Mouse (Mus musculus): ENCODE data around the gene Tmem213. TPM values are rescaled to one million over a fixed set of nuclear protein-coding genes. Genes with fewer than 3 reads are reported as not detected.

The Tmem213 gene
- total and polyA plus RNA-seq, 2 experiments from 2014 or later: not detected

GRCm38 (mm10) chr6:38124207-38124835 is 15.3 kb downstream of the Tmem213 start, which contains the start of gene Atp6v0a4:
Gene Atp6v0a4, minus strand, starts transcription at chr6:38124586.
- no peaks in the 10 kb centered on the region for H3K27me3 ChIP-seq (ENCODE audit: insufficient read depth, low read length)
- WGBS: 92% methylated on average over 7 of the region's 7 CpGs
- no peak within 1 kb of the TSS for H3K4me3 ChIP-seq (ENCODE audit: low read depth, low read length)
- no peak for TF ChIP-seq CTCF (IDR thresholded peaks at IDR 0.05; ENCODE audit: low read depth)
- DNase-seq (no peak), ATAC-seq (no peak)
- no peaks in the 10 kb centered on the region for H3K9me3 ChIP-seq (ENCODE audit: low read length)
- H3K27ac ChIP-seq (ENCODE audit: low read depth, low read length): no peak within 1 kb of the TSS
- no peak within 1 kb of the TSS for H3K4me2 ChIP-seq (ENCODE audit: low read depth)
- peaks cover 40% of the 10 kb centered on the region for H3K36me3 ChIP-seq (ENCODE audit: insufficient read depth)
- H3K4me1 ChIP-seq (ENCODE audit: insufficient read depth): no peaks in the 10 kb centered on the region
- H3K9ac ChIP-seq: no peak within 1 kb of the TSS

DNA sequence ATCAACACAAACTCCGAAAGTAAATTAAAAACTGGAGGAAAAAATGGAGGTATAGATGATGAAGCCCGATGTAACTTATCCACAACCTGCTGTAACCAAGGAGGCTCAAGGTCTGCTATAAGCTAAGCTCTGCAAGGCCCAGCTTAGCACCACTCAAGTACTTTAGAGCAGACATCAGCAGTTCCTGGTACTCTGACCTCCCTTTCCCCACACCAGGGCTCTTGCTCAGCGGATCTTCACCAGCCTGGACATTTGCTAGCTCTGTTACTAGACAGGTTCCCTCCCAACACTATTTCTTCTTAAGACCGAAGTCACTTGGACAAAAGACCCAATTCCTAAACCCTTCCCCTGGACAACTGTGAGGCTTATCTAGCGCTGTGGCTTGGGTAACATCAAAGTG is 15.8 kb downstream of the Tmem213 start:
- Histone ChIP-seq H3K36me3 (ENCODE audit: insufficient read depth) (peaks cover 41% of the 10 kb centered on the region), H3K4me3 (ENCODE audit: low read depth, low read length) (no peak overlapping the region), H3K4me2 (ENCODE audit: low read depth) (no peak overlapping the region), H3K9me3 (ENCODE audit: low read length) (no peaks in the 10 kb centered on the region), H3K27me3 (ENCODE audit: insufficient read depth, low read length) (no peaks in the 10 kb centered on the region), H3K4me1 (ENCODE audit: insufficient read depth) (no peaks in the 10 kb centered on the region), H3K9ac (no peak overlapping the region), H3K27ac (ENCODE audit: low read depth, low read length) (no peak overlapping the region)
- TF ChIP-seq CTCF (IDR thresholded peaks at IDR 0.05; ENCODE audit: low read depth): no peak
- 94% methylated on average over 5 of the region's 5 CpGs for WGBS
- ATAC-seq (no peak), DNase-seq (no peak)

DNA sequence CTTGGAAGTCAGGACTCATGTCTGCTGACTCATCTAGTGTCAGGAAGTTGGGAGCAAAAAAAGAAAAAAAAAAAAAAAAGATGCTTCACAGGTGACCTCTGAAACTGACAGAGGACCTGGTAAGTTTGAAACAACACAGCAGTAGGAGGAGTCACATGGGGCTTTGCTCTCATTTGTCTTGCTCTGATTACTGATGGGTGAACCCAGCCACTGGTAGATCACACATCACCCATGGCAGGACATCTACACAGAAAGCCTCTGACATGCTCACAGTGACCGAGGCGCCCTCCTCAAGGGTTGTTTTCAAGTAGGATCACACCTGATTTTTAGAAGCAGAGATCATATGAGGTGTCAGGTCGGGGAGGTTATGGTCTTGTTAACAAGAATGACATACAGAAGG is 16.4 kb downstream of the Tmem213 start:
- no peak overlapping the region for H3K27ac ChIP-seq (ENCODE audit: low read depth, low read length)
- ATAC-seq (no peak), DNase-seq (no peak)
- no peak overlapping the region for H3K4me3 ChIP-seq (ENCODE audit: low read depth, low read length)
- no peak overlapping the region for H3K9ac ChIP-seq
- no peak for TF ChIP-seq CTCF (IDR thresholded peaks at IDR 0.05; ENCODE audit: low read depth)
- 93% methylated on average over 3 of the region's 3 CpGs for WGBS
- no peak overlapping the region for H3K4me2 ChIP-seq (ENCODE audit: low read depth)
- H3K27me3 ChIP-seq (ENCODE audit: insufficient read depth, low read length): no peaks in the 10 kb centered on the region
- no peaks in the 10 kb centered on the region for H3K4me1 ChIP-seq (ENCODE audit: insufficient read depth)
- no peaks in the 10 kb centered on the region for H3K9me3 ChIP-seq (ENCODE audit: low read length)
- H3K36me3 ChIP-seq (ENCODE audit: insufficient read depth): peaks cover 47% of the 10 kb centered on the region

GRCm38 (mm10) chr6:38128115-38128514 is 19.1 kb downstream of the Tmem213 start:
- no peak for ATAC-seq
- H3K27ac ChIP-seq (ENCODE audit: low read depth, low read length): no peak overlapping the region
- peaks cover 52% of the 10 kb centered on the region for H3K36me3 ChIP-seq (ENCODE audit: insufficient read depth)
- WGBS: 89% methylated on average over 14 of the region's 14 CpGs
- TF ChIP-seq CTCF (IDR thresholded peaks at IDR 0.05; ENCODE audit: low read depth): no peak
- no peak overlapping the region for H3K4me3 ChIP-seq (ENCODE audit: low read depth, low read length)
- no peaks in the 10 kb centered on the region for H3K9me3 ChIP-seq (ENCODE audit: low read length)
- no peak overlapping the region for H3K4me2 ChIP-seq (ENCODE audit: low read depth)
- no peaks in the 10 kb centered on the region for H3K4me1 ChIP-seq (ENCODE audit: insufficient read depth)
- DNase-seq: no peak
- H3K9ac ChIP-seq: no peak overlapping the region
- no peaks in the 10 kb centered on the region for H3K27me3 ChIP-seq (ENCODE audit: insufficient read depth, low read length)

- no peaks in the 10 kb centered on the region for H3K4me1 ChIP-seq (ENCODE audit: insufficient read depth)
- ATAC-seq: no peak
- H3K4me2 ChIP-seq (ENCODE audit: low read depth): no peak overlapping the region
- no peaks in the 10 kb centered on the region for H3K27me3 ChIP-seq (ENCODE audit: insufficient read depth, low read length)
- peaks cover 47% of the 10 kb centered on the region for H3K36me3 ChIP-seq (ENCODE audit: insufficient read depth)
- no peaks in the 10 kb centered on the region for H3K9me3 ChIP-seq (ENCODE audit: low read length)
- WGBS: 99% methylated on average over 5 of the region's 5 CpGs
- TF ChIP-seq CTCF (IDR thresholded peaks at IDR 0.05; ENCODE audit: low read depth): no peak; the same call in 1 of the 2 replicates
- no peak overlapping the region for H3K4me3 ChIP-seq (ENCODE audit: low read depth, low read length)
- no peak overlapping the region for H3K9ac ChIP-seq
- no peak overlapping the region for H3K27ac ChIP-seq (ENCODE audit: low read depth, low read length)
- DNase-seq: no peak
Measured at GRCm38 (mm10) chr6:38129883-38130282, 20.8 kb downstream of the Tmem213 start.

- Histone ChIP-seq H3K4me2 (ENCODE audit: low read depth) (no peak overlapping the region), H3K4me1 (ENCODE audit: insufficient read depth) (no peaks in the 10 kb centered on the region; the same call in 1 of the 2 replicates), H3K9ac (no peak overlapping the region), H3K36me3 (ENCODE audit: insufficient read depth) (peaks cover 54% of the 10 kb centered on the region), H3K27ac (ENCODE audit: low read depth, low read length) (no peak overlapping the region), H3K4me3 (ENCODE audit: low read depth, low read length) (no peak overlapping the region), H3K9me3 (ENCODE audit: low read length) (no peaks in the 10 kb centered on the region), H3K27me3 (ENCODE audit: insufficient read depth, low read length) (no peaks in the 10 kb centered on the region)
- DNase-seq (no peak), ATAC-seq (no peak)
- WGBS: 65% methylated on average over 4 of the region's 4 CpGs
- TF ChIP-seq CTCF (IDR thresholded peaks at IDR 0.05; ENCODE audit: low read depth): no peak
Measured at GRCm38 (mm10) chr6:38131801-38132231, 22.8 kb downstream of the Tmem213 start.

DNA sequence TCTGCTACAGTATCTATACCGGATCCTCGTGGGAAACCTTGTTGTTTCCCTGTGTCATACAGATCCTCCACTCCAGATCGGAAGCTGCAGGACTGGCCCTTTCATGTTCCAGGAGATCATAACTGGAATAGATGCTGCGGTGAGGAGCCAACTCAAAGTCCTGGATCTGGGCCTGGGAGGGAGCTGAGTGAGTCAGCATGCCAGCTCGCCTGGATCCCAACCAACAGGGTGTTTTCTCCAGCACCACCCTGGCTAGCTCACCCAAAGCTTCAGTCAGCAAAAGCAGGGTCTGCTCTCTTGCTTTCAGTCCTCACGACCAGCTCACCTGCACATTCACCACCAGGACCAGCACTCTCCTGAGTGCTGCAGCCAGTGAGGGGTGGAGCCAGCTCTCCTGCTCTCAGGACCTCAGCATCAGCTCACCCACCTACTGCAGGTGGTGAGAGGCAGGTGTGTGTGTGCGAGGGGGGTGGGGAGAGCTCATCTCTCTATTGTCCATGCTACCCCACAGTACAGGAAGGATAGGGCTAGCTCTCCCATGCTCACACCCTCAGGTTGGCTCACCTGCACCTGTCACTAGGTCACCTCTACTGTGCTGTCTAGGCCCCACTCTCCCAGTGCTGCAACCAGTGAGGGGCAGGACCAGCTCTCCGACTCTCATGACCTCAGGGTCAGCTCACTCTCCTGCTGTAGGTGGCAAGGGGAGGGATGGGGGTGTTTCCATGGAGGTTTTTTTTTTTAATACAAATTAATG is 25.9 kb downstream of the Tmem213 start:
- DNase-seq (peak; percentile 54), ATAC-seq (peak; percentile 12; the same call in 1 of the 2 replicates)
- no peak for TF ChIP-seq CTCF (IDR thresholded peaks at IDR 0.05; ENCODE audit: low read depth)
- 75% methylated on average over 8 of the region's 8 CpGs for WGBS
- peaks cover 54% of the 10 kb centered on the region for H3K36me3 ChIP-seq (ENCODE audit: insufficient read depth)
- H3K27ac ChIP-seq (ENCODE audit: low read depth, low read length): no peak overlapping the region
- no peaks in the 10 kb centered on the region for H3K27me3 ChIP-seq (ENCODE audit: insufficient read depth, low read length)
- H3K4me2 ChIP-seq (ENCODE audit: low read depth): no peak overlapping the region
- no peak overlapping the region for H3K9ac ChIP-seq
- H3K9me3 ChIP-seq (ENCODE audit: low read length): no peaks in the 10 kb centered on the region
- H3K4me3 ChIP-seq (ENCODE audit: low read depth, low read length): no peak overlapping the region
- H3K4me1 ChIP-seq (ENCODE audit: insufficient read depth): no peaks in the 10 kb centered on the region; the same call in 1 of the 2 replicates
